Mouse (Mus musculus) liver, adult 2 months (tissue): ENCODE measurements around the gene Sfrp5. TPM values are rescaled to one million over a fixed set of nuclear protein-coding genes. Genes with fewer than 3 reads are reported as not detected.
A peak's percentile ranks its signal among the peaks of the same experiment; 100 is the strongest.

Experiments used
- DNase-seq: peaks from one replicate; pipeline ENCODE4 v3.0.0-alpha.2; 2011; ENCODE audit warnings: low read depth, low spot score; ENCODE audit errors: extremely low read depth
- H3K27ac ChIP-seq: fragments of 200-500 bp; replicated peaks from 2 replicates; pipeline ENCODE4 v1.5.1; 2012; ENCODE audit warnings: low read depth, mild to moderate bottlenecking, control low read depth, inconsistent platforms, low read length; ENCODE audit not compliant: insufficient read depth
- H3K27me3 ChIP-seq: fragments of 200-500 bp; 2 replicates; pipeline ENCODE4 v1.6.1; 2012; ENCODE audit warnings: mild to moderate bottlenecking, moderate library complexity, low read length, inconsistent platforms; ENCODE audit not compliant: control insufficient read depth, insufficient read depth
- H3K36me3 ChIP-seq: fragments of 200-500 bp; 2 replicates; pipeline ENCODE4 v1.6.1; 2012; ENCODE audit warnings: low read length, inconsistent platforms; ENCODE audit not compliant: control insufficient read depth, insufficient read depth
- H3K4me1 ChIP-seq: fragments of 200-500 bp; 2 replicates; pipeline ENCODE4 v1.6.1; 2011; ENCODE audit warnings: low read length; ENCODE audit not compliant: control insufficient read depth, insufficient read depth
- H3K4me3 ChIP-seq: fragments of 200-500 bp; 2 replicates; pipeline ENCODE4 v1.5.1; 2011; ENCODE audit warnings: low read depth, mild to moderate bottlenecking, control low read depth, low read length, moderate library complexity; ENCODE audit not compliant: insufficient read depth
- H3K79me2 ChIP-seq: fragments of 200-500 bp; 2 replicates; pipeline ENCODE4 v1.6.1; 2012; ENCODE audit warnings: inconsistent platforms, mild to moderate bottlenecking, low read length, moderate library complexity; ENCODE audit not compliant: control insufficient read depth, insufficient read depth
- H3K9ac ChIP-seq: fragments of 200-500 bp; 2 replicates; pipeline ENCODE4 v1.6.1; 2012; ENCODE audit warnings: low read depth, mild to moderate bottlenecking, control low read depth, inconsistent platforms, low read length
- CTCF ChIP-seq: fragments of 200-500 bp; IDR thresholded peaks from 2 replicates; pipeline ENCODE4 v1.5.1; 2011; ENCODE audit warnings: low read depth, low read length, control low read depth
- POLR2A ChIP-seq: fragments of 200-500 bp; IDR thresholded peaks from 2 replicates; pipeline ENCODE4 v1.6.1; 2011; ENCODE audit warnings: low read length, control low read depth; ENCODE audit not compliant: insufficient read depth; ENCODE audit errors: extremely low read depth
- WGBS: fragments of 180-500 bp; shearing (Covaris S2); methylation state at CpG from one replicate; pipeline ENCODE4 v1.1.7; 2018; 5-methylcytosine and 5-hydroxymethylcytosine counted together
- polyA plus RNA-seq: library from polyadenylated mRNA; depleted of rRNA; stranded (reverse); fragments of >200 nt; gene quantifications from 2 replicates; pipeline ENCODE4 v1.2.3, GENCODE M21; 2012
- total RNA-seq: library from RNA; depleted of rRNA; stranded (reverse); fragments of >200 nt; gene quantifications from 2 replicates; pipeline ENCODE4 v1.2.3, GENCODE M21; 2014

Gene Sfrp5
- total and polyA plus RNA-seq, 2 experiments, result not detected

GRCm38 (mm10) chr19:42196378-42196777, 5.7 kb downstream of the Sfrp5 start:
- Histone ChIP-seq H3K9ac (no peak overlapping the region), H3K27ac (no peak overlapping the region), H3K4me3 (no peak overlapping the region), H3K4me1 (no peaks in the 10 kb centered on the region), H3K79me2 (no peaks in the 10 kb centered on the region), H3K36me3 (peaks cover 3% of the 10 kb centered on the region; the same call in 1 of the 2 replicates), H3K27me3 (peaks cover 2% of the 10 kb centered on the region)
- DNase-seq, result peak; percentile 65
- TF ChIP-seq POLR2A (no peak), CTCF (no peak)
- 22% methylated on average over 4 of the region's 4 CpGs for WGBS

GRCm38 (mm10) chr19:42193311-42193710, 8.7 kb downstream of the Sfrp5 start:
- Histone ChIP-seq H3K79me2 (no peaks in the 10 kb centered on the region), H3K4me3 (no peak overlapping the region), H3K36me3 (peaks cover 4% of the 10 kb centered on the region; the same call in 1 of the 2 replicates), H3K9ac (no peak overlapping the region), H3K27me3 (no peaks in the 10 kb centered on the region), H3K27ac (no peak overlapping the region), H3K4me1 (no peaks in the 10 kb centered on the region)
- TF ChIP-seq POLR2A, result no peak
- TF ChIP-seq CTCF, result no peak
- 95% methylated on average over 2 of the region's 2 CpGs for WGBS
- DNase-seq, result no peak

DNA sequence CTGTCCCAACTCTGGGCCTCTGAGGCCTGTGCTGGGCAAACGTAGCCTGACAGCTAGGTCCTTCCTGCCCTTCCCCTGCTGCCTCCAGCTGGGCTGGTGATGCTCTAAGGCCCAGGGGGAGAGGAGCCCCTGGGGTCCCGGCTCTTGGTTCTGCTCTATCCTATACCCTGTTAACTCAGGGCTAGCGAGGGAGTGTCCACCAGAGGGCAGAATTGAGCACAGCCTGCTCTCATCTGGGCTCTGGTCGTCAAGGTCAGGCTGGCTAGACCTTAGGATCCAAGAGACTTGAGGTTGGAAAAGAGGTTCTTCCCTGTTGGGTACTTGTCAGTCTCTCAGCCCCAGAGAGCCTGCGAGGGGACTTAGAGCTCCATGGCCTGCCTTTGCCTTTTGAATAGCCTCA, 11.6 kb downstream of the Sfrp5 start:
- no peak overlapping the region for H3K9ac ChIP-seq
- H3K27ac ChIP-seq, result no peak overlapping the region
- no peaks in the 10 kb centered on the region for H3K4me1 ChIP-seq
- TF ChIP-seq POLR2A, result no peak
- TF ChIP-seq CTCF, result peak; percentile 89
- 33% methylated on average over 5 of the region's 5 CpGs for WGBS
- no peak overlapping the region for H3K4me3 ChIP-seq
- peaks cover 6% of the 10 kb centered on the region; the same call in 1 of the 2 replicates for H3K36me3 ChIP-seq
- no peaks in the 10 kb centered on the region for H3K27me3 ChIP-seq
- DNase-seq, result no peak
- H3K79me2 ChIP-seq, result no peaks in the 10 kb centered on the region

- Histone ChIP-seq H3K36me3 (peaks cover 6% of the 10 kb centered on the region; the same call in 1 of the 2 replicates), H3K27me3 (no peaks in the 10 kb centered on the region), H3K4me3 (no peak overlapping the region), H3K27ac (no peak overlapping the region), H3K9ac (no peak overlapping the region), H3K79me2 (no peaks in the 10 kb centered on the region), H3K4me1 (no peaks in the 10 kb centered on the region)
- DNase-seq, result no peak
- 79% methylated on average over 4 of the region's 4 CpGs for WGBS
- TF ChIP-seq CTCF (no peak), POLR2A (no peak)
Observed at GRCm38 (mm10) chr19:42189735-42190134, 12.3 kb downstream of the Sfrp5 start.

DNA sequence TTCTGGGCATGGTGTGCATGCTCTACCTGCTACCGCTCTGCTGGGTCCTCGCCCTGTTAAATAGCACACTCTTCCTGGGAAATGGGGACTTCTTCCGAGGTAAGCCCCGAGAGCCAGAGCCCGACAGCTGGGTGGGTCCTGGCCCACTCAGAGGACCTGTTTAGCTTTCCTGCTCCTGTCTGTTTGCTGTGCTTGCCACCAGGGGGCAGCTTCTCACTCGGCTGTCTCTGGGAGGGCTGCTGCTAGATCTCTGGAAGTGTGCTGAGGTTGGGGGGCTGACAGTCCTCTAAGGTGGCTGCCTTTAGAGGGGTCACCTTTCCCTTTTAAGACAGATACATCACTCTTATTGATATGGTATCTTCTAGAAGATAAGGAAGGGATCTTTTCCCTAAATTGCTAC, 19.4 kb downstream of the Sfrp5 start:
- Histone ChIP-seq H3K9ac (no peak overlapping the region), H3K27ac (no peak overlapping the region), H3K4me3 (no peak overlapping the region), H3K79me2 (no peaks in the 10 kb centered on the region), H3K27me3 (no peaks in the 10 kb centered on the region), H3K4me1 (no peaks in the 10 kb centered on the region), H3K36me3 (peaks cover 35% of the 10 kb centered on the region; the same call in 1 of the 2 replicates)
- no peak for DNase-seq
- 75% methylated on average over 6 of the region's 6 CpGs for WGBS
- TF ChIP-seq POLR2A, result no peak
- peak; percentile 56 for TF ChIP-seq CTCF

- no peaks in the 10 kb centered on the region for H3K27me3 ChIP-seq
- peaks cover 3% of the 10 kb centered on the region; the same call in 1 of the 2 replicates for H3K79me2 ChIP-seq
- WGBS, result 95% methylated on average over 14 of the region's 14 CpGs
- H3K9ac ChIP-seq, result no peak overlapping the region
- no peak overlapping the region for H3K27ac ChIP-seq
- TF ChIP-seq CTCF (no peak), POLR2A (no peak)
- H3K36me3 ChIP-seq, result peaks cover 34% of the 10 kb centered on the region; the same call in 1 of the 2 replicates
- H3K4me1 ChIP-seq, result no peaks in the 10 kb centered on the region
- no peak overlapping the region for H3K4me3 ChIP-seq
- no peak for DNase-seq
Observed at GRCm38 (mm10) chr19:42179356-42179755, 22.7 kb downstream of the Sfrp5 start.
